Comparison of ENCODE assay signal across 9 mouse cellular contexts in genomic region chr11:97523827-97524261, GRCm38 (mm10). TPM values are rescaled to one million over a fixed set of nuclear protein-coding genes. Genes with fewer than 3 reads are reported as not detected.
DNase-seq lines count a peak whose midpoint lies in the region; ATAC-seq lines count a peak whose summit lies in the region.
"Had no signal": no experiment of that assay in that cellular context is flagged by ENCODE, and none has a peak within 500 bp of the region (broad histone marks: within the 10 kb centered on the region; RNA-seq: fewer than 3 reads in every experiment).

No protein-coding gene starts in this region.

- no peaks in the 10 kb centered on the region for H3K27me3 ChIP-seq in hindbrain, embryonic 12.5 days
- no peaks in the 10 kb centered on the region for H3K27me3 ChIP-seq in lung, embryonic 16.5 days (ENCODE audit: control insufficient read depth, insufficient read depth, low read depth, low read length)
- H3K27me3 ChIP-seq in stomach, embryonic 16.5 days (ENCODE audit: control insufficient read depth, insufficient read depth, low read length) = no peaks in the 10 kb centered on the region

- H3K36me3 ChIP-seq in hindbrain, embryonic 12.5 days = peaks cover 62% of the 10 kb centered on the region
- H3K36me3 ChIP-seq in lung, embryonic 16.5 days (ENCODE audit: control insufficient read depth, insufficient read depth, low read length) = no peaks in the 10 kb centered on the region
- H3K36me3 ChIP-seq in stomach, embryonic 16.5 days (ENCODE audit: control insufficient read depth, insufficient read depth, low read length) = no peaks in the 10 kb centered on the region

- peaks cover 19% of the 10 kb centered on the region for H3K4me1 ChIP-seq in hindbrain, embryonic 12.5 days
- peaks cover 12% of the 10 kb centered on the region for H3K4me1 ChIP-seq in lung, embryonic 16.5 days (replicated peaks; ENCODE audit: control insufficient read depth, insufficient read depth, low read length)
- H3K4me1 ChIP-seq in stomach, embryonic 16.5 days (ENCODE audit: control insufficient read depth, insufficient read depth, low read length) = peaks cover 7% of the 10 kb centered on the region; the same call in 1 of the 2 replicates

- 0% methylated on average over 1 of the region's 1 CpGs for WGBS in hindbrain, embryonic 12.5 days
- WGBS in lung, embryonic 16.5 days = 4% methylated on average over 1 of the region's 1 CpGs
- 24% methylated on average over 1 of the region's 1 CpGs for WGBS in stomach, embryonic 16.5 days

- H3K9ac ChIP-seq in hindbrain, embryonic 12.5 days = peak overlapping the region; percentile 13; the same call in 1 of the 2 replicates
- 0 out of 2 replicates have a peak overlapping the region, but pooled peaks have one; percentile 8 for H3K9ac ChIP-seq in lung, embryonic 16.5 days (ENCODE audit: low read length)
- H3K9ac ChIP-seq in stomach, embryonic 16.5 days (ENCODE audit: low read length) = peak overlapping the region; percentile 16; the same call in 1 of the 2 replicates

- H3K4me2 ChIP-seq in hindbrain, embryonic 12.5 days (replicated peaks) = 0 out of 2 replicates have a peak overlapping the region, but pooled peaks have one; percentile 11
- H3K4me2 ChIP-seq in lung, embryonic 16.5 days (ENCODE audit: low read depth, low read length) = no peak overlapping the region
- H3K4me2 ChIP-seq in stomach, embryonic 16.5 days (ENCODE audit: low read depth, low read length) = no peak overlapping the region

- H3K9me3 ChIP-seq in hindbrain, embryonic 12.5 days (replicated peaks) = no peaks in the 10 kb centered on the region
- H3K9me3 ChIP-seq in lung, embryonic 16.5 days (ENCODE audit: control insufficient read depth, low read length) = no peaks in the 10 kb centered on the region
- H3K9me3 ChIP-seq in stomach, embryonic 16.5 days (replicated peaks; ENCODE audit: control insufficient read depth, low read length) = no peaks in the 10 kb centered on the region

- H3K4me3 ChIP-seq in hindbrain, embryonic 12.5 days = no peak overlapping the region
- no peak overlapping the region for H3K4me3 ChIP-seq in lung, embryonic 16.5 days (ENCODE audit: low read length)
- H3K4me3 ChIP-seq in stomach, embryonic 16.5 days (replicated peaks; ENCODE audit: low read length) = no peak overlapping the region
- H3K4me3 ChIP-seq: heart, adult 2 months had no signal

- peak; percentile 51; the same call in 1 of the 2 replicates for ATAC-seq in hindbrain, embryonic 12.5 days (ENCODE audit: low FRiP score)
- no peak for ATAC-seq in lung, embryonic 16.5 days (ENCODE audit: low read depth)
- no peak for ATAC-seq in stomach, embryonic 16.5 days (ENCODE audit: insufficient read depth, low FRiP score)
- ATAC-seq in inflammation-experienced regulatory T-cells, adult 6 months = no peak

- peak overlapping the region; percentile 77 for H3K27ac ChIP-seq in hindbrain, embryonic 12.5 days
- H3K27ac ChIP-seq in lung, embryonic 16.5 days (ENCODE audit: low read length) = no peak overlapping the region
- H3K27ac ChIP-seq in stomach, embryonic 16.5 days (ENCODE audit: low read length) = no peak overlapping the region
- H3K27ac ChIP-seq: heart, adult 2 months had no signal

- DNase-seq in R1 (ENCODE audit: low read depth, low spot score) = peak; percentile 78
- peak; percentile 72 for DNase-seq in cerebellum, adult 11-12 months
- no peak for DNase-seq in right cerebral cortex, postnatal 10 days (ENCODE audit: low spot score in 2 of 2)
- no peak for DNase-seq in liver

RNA-seq across cellular contexts. Expression of gene 4933428G20Rik, which starts 23.7 kb away (rescaled TPM):
- 0.85 and 0.94 TPM in 2 replicates for polyA plus RNA-seq in hindbrain, embryonic 12.5 days (2016; fragmentation: Nextera tagmentation; extraction: Ambion mirVana)
- 0.74 and 0.87 TPM in 2 replicates for polyA plus RNA-seq in lung, embryonic 16.5 days (2015; fragmentation: Nextera tagmentation; extraction: Ambion mirVana)
- 0.80 and 0.90 TPM in 2 replicates for polyA plus RNA-seq in stomach, embryonic 16.5 days (2015; fragmentation: Nextera tagmentation; extraction: Ambion mirVana)
- polyA plus RNA-seq in inflammation-experienced regulatory T-cells, adult 6 months (2017; shearing (Covaris generic)) = not detected
- polyA plus RNA-seq: heart, adult 2 months had no signal

RNA-seq across cellular contexts. Expression of gene Srcin1, which starts 52.1 kb away (rescaled TPM):
- 6.3 and 6.7 TPM in 2 replicates for polyA plus RNA-seq in hindbrain, embryonic 12.5 days (2016; fragmentation: Nextera tagmentation; extraction: Ambion mirVana)
- 0.70 and 0.83 TPM in 2 replicates for polyA plus RNA-seq in lung, embryonic 16.5 days (2015; fragmentation: Nextera tagmentation; extraction: Ambion mirVana)
- 0.36 and 0.39 TPM in 2 replicates for polyA plus RNA-seq in stomach, embryonic 16.5 days (2015; fragmentation: Nextera tagmentation; extraction: Ambion mirVana)
- polyA plus RNA-seq in inflammation-experienced regulatory T-cells, adult 6 months (2017; shearing (Covaris generic)) = not detected

Comparison
In these comparisons a context has a peak if more than half of its experiments do, and no peak if none do; other contexts are left out.
1. DNase-seq: peak in R1 (single experiment) and cerebellum, adult 11-12 months (single experiment); none in right cerebral cortex, postnatal 10 days (0 of 2) and liver (single experiment).
2. Peak in every context shown above with its lines, with median percentiles within 50 percentile points of each other: H3K9ac ChIP-seq.